Mouse (Mus musculus) midbrain, embryonic 10.5 days (tissue): ENCODE results near the gene Vps26c. TPM values are rescaled to one million over a fixed set of nuclear protein-coding genes. Genes with fewer than 3 reads are reported as not detected.
"Not testable (repeated sequence)": the region's sequence is repeated elsewhere in the genome, so short reads cannot be mapped to it uniquely, and the experiment has no call there.

Source experiments
- DNase-seq: peaks from one replicate; pipeline ENCODE4 v3.0.0-alpha.2; 2017; ENCODE audit warnings: low spot score
- H3K27ac ChIP-seq: fragments of 300-500 bp; sonication (generic); replicated peaks from 2 replicates; pipeline ENCODE4 v1.5.1; 2016; ENCODE audit warnings: mild to moderate bottlenecking
- H3K27me3 ChIP-seq: fragments of 300-500 bp; sonication (generic); 2 replicates; pipeline ENCODE4 v1.6.1; 2016; ENCODE audit warnings: low read depth, mild to moderate bottlenecking; ENCODE audit not compliant: poor library complexity, severe bottlenecking
- H3K36me3 ChIP-seq: fragments of 300-500 bp; sonication (generic); 2 replicates; pipeline ENCODE4 v1.6.1; 2016; ENCODE audit warnings: mild to moderate bottlenecking, moderate library complexity
- H3K4me1 ChIP-seq: fragments of 300-500 bp; sonication (generic); 2 replicates; pipeline ENCODE4 v1.6.1; 2016
- H3K4me3 ChIP-seq: fragments of 300-500 bp; sonication (generic); 2 replicates; pipeline ENCODE4 v1.5.1; 2016; ENCODE audit warnings: mild to moderate bottlenecking, moderate library complexity
- H3K9me3 ChIP-seq: fragments of 300-500 bp; sonication (generic); replicated peaks from 2 replicates; pipeline ENCODE4 v1.6.1; 2016; ENCODE audit warnings: mild to moderate bottlenecking
- WGBS: fragments of 180-500 bp; shearing (Covaris S2); methylation state at CpG from one replicate; pipeline ENCODE4 v1.1.7; 2016; 5-methylcytosine and 5-hydroxymethylcytosine counted together
- polyA plus RNA-seq: library from polyadenylated mRNA; unstranded; fragments of >200 nt; fragmentation: Nextera tagmentation; extraction: Ambion mirVana; gene quantifications from 2 replicates; pipeline ENCODE4 v1.2.1, GENCODE M21; 2016

Vps26c gene
- polyA plus RNA-seq, 1 experiment from 2014 or later = 63.4 TPM

GRCm38 (mm10) chr16:94508769-94509168 lies 17.9 kb downstream of the Vps26c start:
- Histone ChIP-seq H3K27me3 (no peaks in the 10 kb centered on the region), H3K4me1 (no peaks in the 10 kb centered on the region), H3K9me3 (no peaks in the 10 kb centered on the region), H3K4me3 (no peak overlapping the region), H3K36me3 (peaks cover 71% of the 10 kb centered on the region), H3K27ac (no peak overlapping the region)
- WGBS = 94% methylated on average over 8 of the region's 8 CpGs
- no peak for DNase-seq

GRCm38 (mm10) chr16:94507071-94507470 lies 19.6 kb downstream of the Vps26c start:
- 92% methylated on average over 2 of the region's 2 CpGs for WGBS
- Histone ChIP-seq H3K27ac (no peak overlapping the region), H3K4me1 (no peaks in the 10 kb centered on the region), H3K9me3 (no peaks in the 10 kb centered on the region), H3K4me3 (no peak overlapping the region), H3K27me3 (no peaks in the 10 kb centered on the region), H3K36me3 (peaks cover 79% of the 10 kb centered on the region)
- no peak for DNase-seq

- DNase-seq = no peak
- Histone ChIP-seq H3K27ac (no peak overlapping the region), H3K9me3 (no peaks in the 10 kb centered on the region), H3K27me3 (no peaks in the 10 kb centered on the region), H3K4me1 (no peaks in the 10 kb centered on the region), H3K4me3 (no peak overlapping the region), H3K36me3 (peaks cover 82% of the 10 kb centered on the region)
- 89% methylated on average over 5 of the region's 5 CpGs for WGBS
Observed at GRCm38 (mm10) chr16:94504192-94504591, 22.4 kb downstream of the Vps26c start.

GRCm38 (mm10) chr16:94497911-94498310 lies 28.7 kb downstream of the Vps26c start:
- Histone ChIP-seq H3K4me3 (no peak overlapping the region), H3K9me3 (no peaks in the 10 kb centered on the region), H3K27ac (no peak overlapping the region), H3K36me3 (peaks cover 71% of the 10 kb centered on the region), H3K4me1 (no peaks in the 10 kb centered on the region), H3K27me3 (no peaks in the 10 kb centered on the region)
- DNase-seq = no peak
- 91% methylated on average over 5 of the region's 5 CpGs for WGBS

DNA sequence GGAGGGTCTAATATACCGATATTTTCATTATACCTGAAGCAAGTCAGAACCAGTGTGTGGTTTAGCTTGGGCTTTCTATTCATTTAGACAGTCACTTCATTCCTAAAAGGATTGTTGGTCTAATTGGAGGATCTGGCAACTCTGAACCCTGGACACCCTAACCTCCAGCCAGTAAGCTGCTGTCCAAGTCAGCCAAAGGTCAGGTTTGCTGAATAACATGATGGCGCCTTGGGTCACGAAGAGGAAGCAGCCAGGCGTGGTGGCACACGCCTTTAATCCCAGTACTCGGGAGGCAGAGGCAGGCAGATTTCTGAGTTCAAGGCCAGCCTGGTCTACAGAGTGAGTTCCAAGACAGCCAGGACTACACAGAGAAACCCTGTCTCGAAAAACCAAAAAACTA lies 29.5 kb downstream of the Vps26c start:
- H3K9me3 ChIP-seq, H3K27me3 ChIP-seq, DNase-seq, H3K27ac ChIP-seq, H3K4me1 ChIP-seq, H3K4me3 ChIP-seq: not testable (repeated sequence)
- 93% methylated on average over 7 of the region's 7 CpGs for WGBS
- peaks cover 66% of the 10 kb centered on the region for H3K36me3 ChIP-seq

- H3K9me3 ChIP-seq = no peaks in the 10 kb centered on the region
- no peak overlapping the region for H3K4me3 ChIP-seq
- no peak overlapping the region for H3K27ac ChIP-seq
- no peak for DNase-seq
- no peaks in the 10 kb centered on the region for H3K36me3 ChIP-seq
- 98% methylated on average over 5 of the region's 5 CpGs for WGBS
- H3K4me1 ChIP-seq = no peaks in the 10 kb centered on the region
- no peaks in the 10 kb centered on the region for H3K27me3 ChIP-seq
Observed at GRCm38 (mm10) chr16:94489326-94489725, 37.3 kb downstream of the Vps26c start.

- Histone ChIP-seq H3K9me3 (no peaks in the 10 kb centered on the region), H3K27ac (no peak overlapping the region), H3K4me3 (no peak overlapping the region), H3K4me1 (no peaks in the 10 kb centered on the region), H3K36me3 (no peaks in the 10 kb centered on the region), H3K27me3 (no peaks in the 10 kb centered on the region)
- no peak for DNase-seq
- WGBS = 85% methylated on average over 5 of the region's 5 CpGs
Observed at GRCm38 (mm10) chr16:94487341-94487740, 39.3 kb downstream of the Vps26c start.

DNA sequence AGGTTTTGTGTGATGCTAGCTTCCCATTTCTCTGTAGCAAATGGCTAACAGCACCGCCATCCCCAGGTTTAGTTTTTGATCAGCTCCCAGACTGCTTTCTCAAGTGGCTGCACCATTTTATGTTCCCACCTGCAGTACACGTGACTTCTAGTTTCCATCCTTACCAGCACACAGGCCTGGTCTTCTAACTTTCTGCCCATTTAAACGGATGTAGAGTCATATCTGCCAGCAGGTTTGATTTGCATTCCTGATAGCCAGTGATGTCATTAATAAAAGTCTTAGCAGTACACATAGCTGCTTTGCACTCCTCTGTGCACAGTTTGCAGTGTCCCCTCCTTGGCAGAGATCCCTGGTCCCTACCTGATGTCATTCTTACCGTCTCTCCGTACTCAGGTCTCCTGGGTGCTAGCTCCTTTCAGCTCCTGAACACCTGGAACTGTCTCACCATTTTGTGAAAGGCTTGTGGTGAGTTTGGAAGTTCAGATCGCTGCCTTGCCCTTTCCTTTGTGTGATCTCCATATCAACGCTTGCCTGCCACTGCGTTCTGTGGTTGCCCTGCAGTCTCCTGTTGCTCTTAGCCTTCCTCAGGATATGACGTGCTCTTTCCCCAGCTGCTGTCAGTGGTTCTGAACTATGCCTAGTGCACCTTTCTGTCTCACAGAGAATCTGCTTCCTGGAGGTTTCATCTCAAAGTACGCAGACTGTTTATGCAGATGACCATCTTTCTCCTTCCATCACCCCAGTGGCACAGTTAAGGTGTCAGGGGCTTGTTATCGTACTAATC lies 41.7 kb downstream of the Vps26c start:
- no peak for DNase-seq
- H3K4me1 ChIP-seq = no peaks in the 10 kb centered on the region
- 86% methylated on average over 11 of the region's 11 CpGs for WGBS
- H3K27me3 ChIP-seq = no peaks in the 10 kb centered on the region
- H3K36me3 ChIP-seq = no peaks in the 10 kb centered on the region
- no peak overlapping the region for H3K4me3 ChIP-seq
- H3K27ac ChIP-seq = no peak overlapping the region
- H3K9me3 ChIP-seq = no peaks in the 10 kb centered on the region

- 89% methylated on average over 11 of the region's 11 CpGs for WGBS
- DNase-seq = no peak
- H3K36me3 ChIP-seq = peaks cover 59% of the 10 kb centered on the region
- H3K27me3 ChIP-seq = no peaks in the 10 kb centered on the region
- no peaks in the 10 kb centered on the region for H3K4me1 ChIP-seq
- no peaks in the 10 kb centered on the region for H3K9me3 ChIP-seq
- no peak overlapping the region for H3K4me3 ChIP-seq
- H3K27ac ChIP-seq = no peak overlapping the region; the same call in 1 of the 2 replicates
Observed at GRCm38 (mm10) chr16:94473086-94473822, 53.4 kb downstream of the Vps26c start.

DNA sequence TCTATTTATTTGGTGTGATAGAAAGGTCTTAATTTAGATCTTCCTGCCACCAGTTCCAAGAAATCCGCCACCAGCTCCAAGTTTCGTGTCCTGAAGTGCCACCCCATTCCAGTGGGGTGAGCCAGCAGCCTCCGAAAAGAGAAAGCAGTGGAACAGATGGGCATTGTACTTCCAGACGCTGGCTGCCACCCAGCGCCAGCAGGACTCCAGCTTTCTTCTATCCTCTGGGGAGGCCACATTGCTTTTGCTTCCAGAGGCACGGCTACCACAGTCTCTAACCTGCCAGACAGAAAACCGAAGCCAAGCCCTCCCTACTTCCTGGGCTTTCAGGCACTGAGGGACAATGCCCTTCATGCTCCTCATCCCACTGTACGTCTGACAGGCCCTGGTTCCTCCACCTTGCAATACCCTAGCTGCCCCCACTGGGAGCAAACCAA lies 54.1 kb downstream of the Vps26c start:
- DNase-seq = no peak
- no peaks in the 10 kb centered on the region for H3K27me3 ChIP-seq
- H3K9me3 ChIP-seq = no peaks in the 10 kb centered on the region
- no peaks in the 10 kb centered on the region for H3K4me1 ChIP-seq
- 78% methylated on average over 8 of the region's 8 CpGs for WGBS
- peaks cover 66% of the 10 kb centered on the region for H3K36me3 ChIP-seq
- H3K27ac ChIP-seq = no peak overlapping the region; the same call in 1 of the 2 replicates
- H3K4me3 ChIP-seq = no peak overlapping the region

DNA sequence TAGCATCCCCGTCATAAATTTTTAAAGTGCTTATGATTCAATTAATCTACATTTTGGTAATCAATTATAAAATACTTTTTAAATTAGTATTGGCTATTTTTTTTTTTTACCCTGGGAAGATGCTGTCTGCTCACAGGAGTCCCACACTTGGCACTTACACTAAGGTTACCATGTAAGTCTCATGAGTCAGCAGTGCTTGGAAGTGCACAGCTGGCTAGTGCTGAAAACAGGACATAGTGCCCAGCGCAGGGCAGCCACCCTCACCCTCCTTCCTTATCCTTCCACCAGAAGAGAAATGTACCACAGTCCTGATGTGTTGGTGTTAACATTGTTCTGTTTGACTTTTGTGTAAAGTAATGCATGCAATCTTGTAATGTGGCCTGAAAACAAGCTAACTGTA lies 58.2 kb downstream of the Vps26c start:
- Histone ChIP-seq H3K36me3 (peaks cover 97% of the 10 kb centered on the region), H3K9me3 (no peaks in the 10 kb centered on the region), H3K4me3 (no peak overlapping the region), H3K27ac (no peak overlapping the region), H3K27me3 (no peaks in the 10 kb centered on the region), H3K4me1 (no peaks in the 10 kb centered on the region)
- DNase-seq = no peak
- 94% methylated on average over 2 of the region's 2 CpGs for WGBS

DNA sequence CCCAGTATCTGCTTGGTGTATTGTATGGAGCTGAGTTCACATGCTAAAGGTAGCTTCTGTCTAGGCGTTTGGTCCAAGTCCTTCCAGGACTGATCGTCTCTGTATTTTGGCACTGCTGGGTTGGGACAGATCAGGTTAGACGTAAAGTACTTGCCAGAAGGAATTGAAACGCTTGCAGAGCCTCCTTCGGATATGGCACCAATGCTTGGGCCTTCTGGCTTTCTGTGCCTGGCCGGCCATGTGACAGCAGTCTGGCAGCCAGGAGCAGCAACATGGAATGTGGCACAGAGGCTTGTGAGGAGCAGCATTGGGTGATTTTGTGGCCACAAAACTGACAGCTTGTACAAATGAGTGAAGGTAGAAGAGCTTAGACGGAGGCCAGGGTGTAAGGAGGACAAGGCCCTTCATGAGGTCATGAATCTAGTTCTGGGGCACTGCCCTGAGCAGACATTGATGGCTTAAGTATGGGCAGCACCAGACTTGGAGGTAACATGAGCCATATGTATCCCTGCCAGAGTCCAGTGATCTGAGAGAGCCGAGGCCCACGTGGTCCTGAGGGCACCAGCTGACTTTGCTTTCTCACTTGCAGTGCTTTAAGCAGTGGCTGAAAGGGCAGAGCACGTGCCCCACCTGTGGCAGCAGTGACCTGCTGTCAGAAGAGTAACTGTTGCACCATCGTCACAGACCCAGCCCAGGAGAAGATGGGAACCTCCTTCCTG lies 59.1 kb downstream of the Vps26c start:
- Histone ChIP-seq H3K4me1 (no peaks in the 10 kb centered on the region), H3K27ac (no peak overlapping the region), H3K4me3 (no peak overlapping the region), H3K9me3 (no peaks in the 10 kb centered on the region), H3K36me3 (peaks cover 98% of the 10 kb centered on the region), H3K27me3 (no peaks in the 10 kb centered on the region)
- WGBS = 94% methylated on average over 11 of the region's 11 CpGs
- DNase-seq = no peak

DNA sequence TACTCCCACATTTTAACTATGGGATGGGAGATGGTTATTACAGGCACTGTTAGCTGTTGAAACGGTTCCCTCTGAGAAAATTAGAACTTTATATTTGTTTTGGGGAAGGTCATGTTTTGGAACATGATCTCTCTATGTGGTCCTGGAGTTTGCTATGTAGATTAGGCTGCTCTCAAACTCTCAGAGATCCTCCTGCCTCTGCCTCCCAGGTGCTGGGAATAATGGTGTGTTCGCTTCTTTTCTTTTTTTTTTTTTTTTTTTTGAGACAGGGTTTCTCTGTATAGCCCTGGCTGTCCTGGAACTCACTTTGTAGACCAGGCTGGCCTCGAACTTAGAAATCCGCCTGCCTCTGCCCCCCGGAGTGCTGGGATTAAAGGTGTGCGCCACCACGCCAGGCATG lies 60.3 kb downstream of the Vps26c start:
- DNase-seq, H3K4me3 ChIP-seq, H3K9me3 ChIP-seq, H3K27me3 ChIP-seq, H3K4me1 ChIP-seq, H3K27ac ChIP-seq: not testable (repeated sequence)
- 94% methylated on average over 7 of the region's 7 CpGs for whole genome bisulfite sequencing
- peaks cover 100% of the 10 kb centered on the region for H3K36me3 ChIP-seq
